In the genomic region with DNA sequence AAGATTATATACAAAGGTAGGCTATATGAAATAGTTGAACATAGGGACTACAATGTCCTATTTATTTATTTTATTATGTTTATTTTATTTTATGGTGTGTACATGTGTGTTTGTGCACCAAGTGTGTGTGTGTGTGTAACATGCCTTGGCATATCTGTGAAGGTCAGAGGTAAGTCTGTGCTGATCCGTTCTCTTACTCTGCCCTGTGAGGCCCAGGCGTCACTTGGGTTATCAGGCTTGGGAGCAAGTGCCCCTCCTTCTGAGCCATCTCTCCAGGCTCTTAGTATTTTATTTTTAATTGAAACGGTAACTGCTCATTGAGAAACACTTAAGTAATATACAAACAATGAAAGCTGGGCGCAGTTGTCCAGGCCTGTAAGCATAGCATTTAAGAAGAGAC, we compare ENCODE assay signal across 28 mouse cellular contexts. TPM values are rescaled to one million over a fixed set of nuclear protein-coding genes. Genes with fewer than 3 reads are reported as not detected.
DNase-seq lines count a peak whose midpoint lies in the region; ATAC-seq lines count a peak whose summit lies in the region.
"Had no signal": no experiment of that assay in that cellular context is flagged by ENCODE, and none has a peak within 500 bp of the region (broad histone marks: within the 10 kb centered on the region; RNA-seq: fewer than 3 reads in every experiment).

No protein-coding gene starts in this region.

- H3K9me3 ChIP-seq in limb, embryonic 12.5 days = no peaks in the 10 kb centered on the region
- H3K9me3 ChIP-seq in limb, embryonic 10.5 days (replicated peaks) = no peaks in the 10 kb centered on the region
- H3K9me3 ChIP-seq in liver, embryonic 12.5 days (replicated peaks) = no peaks in the 10 kb centered on the region
- no peaks in the 10 kb centered on the region for H3K9me3 ChIP-seq in liver, embryonic 15.5 days (replicated peaks)
- H3K9me3 ChIP-seq: embryonic facial prominence, embryonic 12.5 days; embryonic facial prominence, embryonic 15.5 days; forebrain, embryonic 12.5 days; forebrain, embryonic 15.5 days; heart, embryonic 10.5 days; heart, embryonic 13.5 days; hindbrain, embryonic 12.5 days; hindbrain, embryonic 15.5 days had no signal

- WGBS in limb, embryonic 12.5 days = 86% methylated on average over 4 of the region's 4 CpGs
- WGBS in limb, embryonic 10.5 days = 83% methylated on average over 4 of the region's 4 CpGs
- 32% methylated on average over 4 of the region's 4 CpGs for WGBS in liver, embryonic 12.5 days (ENCODE audit: insufficient replicate concordance)
- WGBS in liver, embryonic 15.5 days (ENCODE audit: insufficient replicate concordance) = 29% methylated on average over 4 of the region's 4 CpGs

- 0 out of 2 replicates have a peak overlapping the region, but pooled peaks have one; percentile 18 for H3K9ac ChIP-seq in limb, embryonic 12.5 days (replicated peaks)
- H3K9ac ChIP-seq in liver, embryonic 12.5 days = no peak overlapping the region
- H3K9ac ChIP-seq in liver, embryonic 15.5 days = no peak overlapping the region
- H3K9ac ChIP-seq: embryonic facial prominence, embryonic 12.5 days; embryonic facial prominence, embryonic 15.5 days; forebrain, embryonic 12.5 days; forebrain, embryonic 15.5 days; heart, embryonic 13.5 days; hindbrain, embryonic 12.5 days; hindbrain, embryonic 15.5 days had no signal

- DNase-seq in limb, embryonic 10.5 days (ENCODE audit: low spot score) = no peak
- no peak for DNase-seq in thymus, postnatal 14 days
- DNase-seq: adrenal gland, adult 8-10 months; adrenal gland, postnatal 36 days; cerebellum, adult 11 months; cerebellum, adult 2 months; cerebellum, adult 9-11 months; cerebellum, postnatal 25 days; gastrocnemius, postnatal 10 days; gastrocnemius, postnatal 36 days; heart, adult 2 months; heart, postnatal 14 days; heart, postnatal 4 days had no signal

- H3K4me3 ChIP-seq in limb, embryonic 12.5 days (replicated peaks) = no peak overlapping the region
- H3K4me3 ChIP-seq in limb, embryonic 10.5 days = no peak overlapping the region
- H3K4me3 ChIP-seq in liver, embryonic 12.5 days = no peak overlapping the region
- H3K4me3 ChIP-seq in liver, embryonic 15.5 days (replicated peaks) = no peak overlapping the region
- H3K4me3 ChIP-seq: embryonic facial prominence, embryonic 12.5 days; embryonic facial prominence, embryonic 15.5 days; erythroblast, embryonic 14.5 days; forebrain, embryonic 12.5 days; forebrain, embryonic 15.5 days; heart, adult 2 months; heart, embryonic 10.5 days; heart, embryonic 13.5 days; hindbrain, embryonic 12.5 days; hindbrain, embryonic 15.5 days had no signal

- H3K36me3 ChIP-seq in limb, embryonic 12.5 days = no peaks in the 10 kb centered on the region
- no peaks in the 10 kb centered on the region for H3K36me3 ChIP-seq in limb, embryonic 10.5 days
- H3K36me3 ChIP-seq in liver, embryonic 12.5 days = no peaks in the 10 kb centered on the region
- no peaks in the 10 kb centered on the region for H3K36me3 ChIP-seq in liver, embryonic 15.5 days (replicated peaks)
- H3K36me3 ChIP-seq: embryonic facial prominence, embryonic 12.5 days; embryonic facial prominence, embryonic 15.5 days; forebrain, embryonic 12.5 days; forebrain, embryonic 15.5 days; heart, embryonic 10.5 days; heart, embryonic 13.5 days; hindbrain, embryonic 12.5 days; hindbrain, embryonic 15.5 days had no signal

- ATAC-seq in limb, embryonic 12.5 days (ENCODE audit: insufficient number of reproducible peaks, insufficient read depth, low FRiP score, low TSS enrichment, low read depth) = no peak
- ATAC-seq in liver, embryonic 12.5 days = peak; percentile 53; the same call in 1 of the 2 replicates
- peak; percentile 55; the same call in 1 of the 2 replicates for ATAC-seq in liver, embryonic 15.5 days (ENCODE audit: insufficient read depth)
- no peak for ATAC-seq in erythroblast, adult 5-6 weeks (replicated peaks; ENCODE audit: low FRiP score, poor library complexity, severe bottlenecking)
- ATAC-seq: activated CD4-positive, CD25-positive, alpha-beta regulatory T cell, adult 4 months; forebrain, embryonic 15.5 days had no signal

- H3K4me2 ChIP-seq in limb, embryonic 12.5 days = no peak overlapping the region
- peak overlapping the region; percentile 21 for H3K4me2 ChIP-seq in liver, embryonic 12.5 days
- H3K4me2 ChIP-seq in liver, embryonic 15.5 days = no peak overlapping the region
- H3K4me2 ChIP-seq: embryonic facial prominence, embryonic 12.5 days; embryonic facial prominence, embryonic 15.5 days; forebrain, embryonic 12.5 days; forebrain, embryonic 15.5 days; heart, embryonic 13.5 days; hindbrain, embryonic 12.5 days; hindbrain, embryonic 15.5 days had no signal

- no peaks in the 10 kb centered on the region for H3K4me1 ChIP-seq in limb, embryonic 12.5 days (replicated peaks)
- no peaks in the 10 kb centered on the region for H3K4me1 ChIP-seq in limb, embryonic 10.5 days
- H3K4me1 ChIP-seq in liver, embryonic 12.5 days = peaks cover 48% of the 10 kb centered on the region
- H3K4me1 ChIP-seq in liver, embryonic 15.5 days (replicated peaks) = peaks cover 58% of the 10 kb centered on the region
- H3K4me1 ChIP-seq: embryonic facial prominence, embryonic 12.5 days; embryonic facial prominence, embryonic 15.5 days; forebrain, embryonic 12.5 days; forebrain, embryonic 15.5 days; hindbrain, embryonic 12.5 days; hindbrain, embryonic 15.5 days had no signal

- H3K27ac ChIP-seq in limb, embryonic 12.5 days = no peak overlapping the region
- H3K27ac ChIP-seq in limb, embryonic 10.5 days = no peak overlapping the region
- H3K27ac ChIP-seq in liver, embryonic 12.5 days = 0 out of 2 replicates have a peak overlapping the region, but pooled peaks have one; percentile 7
- no peak overlapping the region for H3K27ac ChIP-seq in liver, embryonic 15.5 days (replicated peaks)
- H3K27ac ChIP-seq: embryonic facial prominence, embryonic 12.5 days; embryonic facial prominence, embryonic 15.5 days; forebrain, embryonic 12.5 days; forebrain, embryonic 15.5 days; heart, adult 2 months; heart, embryonic 10.5 days; heart, embryonic 13.5 days; hindbrain, embryonic 12.5 days; hindbrain, embryonic 15.5 days had no signal

- no peaks in the 10 kb centered on the region for H3K27me3 ChIP-seq in limb, embryonic 12.5 days
- no peaks in the 10 kb centered on the region for H3K27me3 ChIP-seq in limb, embryonic 10.5 days (ENCODE audit: low read depth, poor library complexity, severe bottlenecking)
- no peaks in the 10 kb centered on the region for H3K27me3 ChIP-seq in liver, embryonic 12.5 days (replicated peaks)
- H3K27me3 ChIP-seq in liver, embryonic 15.5 days = no peaks in the 10 kb centered on the region
- H3K27me3 ChIP-seq: embryonic facial prominence, embryonic 12.5 days; embryonic facial prominence, embryonic 15.5 days; forebrain, embryonic 12.5 days; forebrain, embryonic 15.5 days; heart, embryonic 13.5 days; hindbrain, embryonic 12.5 days; hindbrain, embryonic 15.5 days had no signal

RNA-seq across cellular contexts. Expression of a gene that starts 10.8 kb away (rescaled TPM):
- 36.8 and 37.1 TPM in 2 replicates for polyA plus RNA-seq in limb, embryonic 12.5 days (2016; fragmentation: Nextera tagmentation; extraction: Ambion mirVana)
- 15.0 and 22.5 TPM in 2 replicates for polyA plus RNA-seq in limb, embryonic 10.5 days (2016; fragmentation: Nextera tagmentation; extraction: Ambion mirVana)
- 13.6 and 13.8 TPM in 2 replicates for polyA plus RNA-seq in liver, embryonic 12.5 days (2016; fragmentation: Nextera tagmentation; extraction: Ambion mirVana)
- polyA plus RNA-seq in liver, embryonic 15.5 days (2015; fragmentation: Nextera tagmentation; extraction: Ambion mirVana) = 12.8 and 13.0 TPM in 2 replicates
- total RNA-seq in erythroblast, adult 5-6 weeks (2015; ENCODE audit: low replicate concordance) = 3.5 and 6.1 TPM in 2 replicates
- 5.3 and 7.5 TPM in 2 replicates for total RNA-seq in erythroblast, adult 5-6 weeks (2017; ENCODE audit: low replicate concordance)

RNA-seq across cellular contexts. Expression of a gene that starts 45.4 kb away (rescaled TPM):
- polyA plus RNA-seq in limb, embryonic 12.5 days (2016; fragmentation: Nextera tagmentation; extraction: Ambion mirVana) = 20.6 and 22.6 TPM in 2 replicates
- polyA plus RNA-seq in limb, embryonic 10.5 days (2016; fragmentation: Nextera tagmentation; extraction: Ambion mirVana) = 1.6 and 7.9 TPM in 2 replicates
- 0.31 and 0.44 TPM in 2 replicates for polyA plus RNA-seq in liver, embryonic 12.5 days (2016; fragmentation: Nextera tagmentation; extraction: Ambion mirVana)
- polyA plus RNA-seq in liver, embryonic 15.5 days (2015; fragmentation: Nextera tagmentation; extraction: Ambion mirVana) = 0.15 TPM in 2 replicates
- not detected in 2 replicates for total RNA-seq in erythroblast, adult 5-6 weeks (2015; ENCODE audit: low replicate concordance)
- not detected in 2 replicates for total RNA-seq in erythroblast, adult 5-6 weeks (2017; ENCODE audit: low replicate concordance)
- total RNA-seq: granulocyte monocyte progenitor cell, adult 5-6 weeks had no signal
- polyA plus RNA-seq: erythroblast, embryonic 14.5 days had no signal

Comparison
In these comparisons a context has a peak if more than half of its experiments do, and no peak if none do; other contexts are left out.
1. ATAC-seq: peak in liver, embryonic 12.5 days (single experiment) and liver, embryonic 15.5 days (single experiment); none in limb, embryonic 12.5 days (single experiment) and erythroblast, adult 5-6 weeks (single experiment).